Mouse (Mus musculus) liver, embryonic 16.5 days (tissue): ENCODE results near the gene Dpf2. TPM values are rescaled to one million over a fixed set of nuclear protein-coding genes. Genes with fewer than 3 reads are reported as not detected.

ENCODE experiments used
- ATAC-seq: fragments of 200-750 bp; cut with Nextera tagmentation; 2 replicates; pipeline ENCODE4 v1.8.0; 2017; ENCODE audit warnings: low read depth, mild to moderate bottlenecking, moderate number of reproducible peaks, moderate library complexity
- H3K27ac ChIP-seq: fragments of 300-500 bp; sonication (generic); 2 replicates; pipeline ENCODE4 v1.5.1; 2014; ENCODE audit warnings: mild to moderate bottlenecking, low read length
- H3K27me3 ChIP-seq: fragments of 300-500 bp; sonication (generic); 2 replicates; pipeline ENCODE4 v1.6.1; 2014; ENCODE audit warnings: low read depth, low read length, mixed read lengths; ENCODE audit not compliant: control insufficient read depth, insufficient read depth
- H3K36me3 ChIP-seq: fragments of 300-500 bp; sonication (generic); 2 replicates; pipeline ENCODE4 v1.6.1; 2014; ENCODE audit warnings: mild to moderate bottlenecking; ENCODE audit not compliant: control insufficient read depth, insufficient read depth
- H3K4me1 ChIP-seq: fragments of 300-500 bp; sonication (generic); 2 replicates; pipeline ENCODE4 v1.6.1; 2014; ENCODE audit warnings: low read depth, low read length, mixed read lengths; ENCODE audit not compliant: control insufficient read depth
- H3K4me2 ChIP-seq: fragments of 300-500 bp; sonication (generic); 2 replicates; pipeline ENCODE4 v1.6.1; 2014; ENCODE audit warnings: low read depth, low read length, mixed read lengths
- H3K4me3 ChIP-seq: fragments of 300-500 bp; sonication (generic); 2 replicates; pipeline ENCODE4 v1.5.1; 2014; ENCODE audit warnings: low read depth, mild to moderate bottlenecking, low read length
- H3K9ac ChIP-seq: fragments of 300-500 bp; sonication (generic); 2 replicates; pipeline ENCODE4 v1.6.1; 2014; ENCODE audit warnings: low read depth, low read length
- H3K9me3 ChIP-seq: fragments of 300-500 bp; sonication (generic); replicated peaks from 2 replicates; pipeline ENCODE4 v1.6.1; 2016; ENCODE audit warnings: low read length; ENCODE audit not compliant: control insufficient read depth
- WGBS: fragments of 180-500 bp; shearing (Covaris S2); extraction: QIAGEN DNeasy Blood & Tissue Kit; methylation state at CpG from one replicate; pipeline ENCODE4 v1.1.7; 2014; ENCODE audit not compliant: insufficient replicate concordance; 5-methylcytosine and 5-hydroxymethylcytosine counted together
- polyA plus RNA-seq: library from polyadenylated mRNA; unstranded; fragments of >200 nt; fragmentation: Nextera tagmentation; extraction: Ambion mirVana; gene quantifications from 2 replicates; pipeline ENCODE4 v1.2.1, GENCODE M21; 2015

Dpf2 gene
- polyA plus RNA-seq, 1 experiment from 2014 or later: 52.8 TPM

DNA sequence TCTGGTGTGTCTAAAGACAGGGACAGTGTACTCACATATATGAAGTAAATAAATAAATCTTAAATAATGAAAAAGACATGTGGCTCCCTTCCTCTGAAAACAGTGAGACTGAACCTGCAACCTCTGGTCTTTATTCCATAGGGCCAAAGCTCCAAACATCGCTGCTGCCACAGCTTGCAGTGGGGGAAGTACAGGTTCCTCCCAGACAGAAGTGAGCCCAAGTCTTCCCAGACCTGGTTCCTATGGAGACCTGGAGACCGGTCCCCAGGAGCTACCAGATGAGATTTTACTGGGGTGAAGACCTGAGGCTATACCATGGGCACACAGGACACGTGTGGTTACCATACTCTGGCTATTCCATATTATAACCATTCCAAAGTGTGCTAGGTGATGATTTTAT lies 62.0 kb downstream of the Dpf2 start:
- 81% methylated on average over 3 of the region's 3 CpGs for WGBS
- no peak overlapping the region for H3K4me3 ChIP-seq
- H3K4me2 ChIP-seq: no peak overlapping the region
- H3K27ac ChIP-seq: no peak overlapping the region
- H3K27me3 ChIP-seq: no peaks in the 10 kb centered on the region
- peaks cover 2% of the 10 kb centered on the region for H3K36me3 ChIP-seq
- no peak overlapping the region for H3K9ac ChIP-seq
- H3K9me3 ChIP-seq: no peaks in the 10 kb centered on the region
- peaks cover 58% of the 10 kb centered on the region for H3K4me1 ChIP-seq
- ATAC-seq: no peak

DNA sequence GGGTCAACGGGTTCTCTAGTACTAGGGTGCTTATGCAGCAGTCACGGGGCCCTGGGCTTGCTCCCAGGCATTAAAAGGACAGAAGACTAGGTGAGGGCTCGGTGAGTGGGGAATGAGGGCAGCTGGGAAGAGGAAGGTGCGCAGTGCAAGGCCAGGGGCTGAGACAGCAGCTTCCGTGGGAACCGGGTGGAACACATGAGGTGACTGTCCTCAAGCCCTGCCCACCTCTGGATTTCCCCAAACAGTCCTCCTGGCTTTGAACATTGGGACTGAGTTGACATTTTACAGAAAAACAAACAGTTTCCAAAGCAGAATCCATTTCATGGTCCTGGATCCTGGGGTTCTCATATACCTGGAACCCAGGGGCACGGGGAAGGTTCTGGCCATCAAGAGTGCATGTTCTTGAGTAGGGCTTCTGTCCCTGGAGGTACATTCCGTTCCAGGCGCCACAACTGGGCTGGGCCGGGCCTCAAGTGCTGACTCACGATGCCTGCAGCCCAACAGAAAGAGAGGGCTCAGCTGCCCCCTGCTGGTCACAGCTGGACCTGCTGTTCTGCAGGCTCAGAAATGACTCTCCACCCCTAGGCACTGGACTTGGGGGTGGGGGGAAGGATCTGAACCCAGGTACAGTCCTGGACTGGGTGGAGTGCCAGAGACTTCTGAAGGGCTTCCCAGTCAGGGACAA lies 62.8 kb downstream of the Dpf2 start:
- 13% methylated on average over 11 of the region's 11 CpGs for WGBS
- Histone ChIP-seq H3K4me2 (peak overlapping the region; percentile 76), H3K27ac (peak overlapping the region; percentile 99), H3K36me3 (no peaks in the 10 kb centered on the region), H3K4me1 (peaks cover 63% of the 10 kb centered on the region), H3K4me3 (peak overlapping the region; percentile 25), H3K9me3 (no peaks in the 10 kb centered on the region), H3K9ac (peak overlapping the region; percentile 60), H3K27me3 (no peaks in the 10 kb centered on the region)
- peak; percentile 28 for ATAC-seq

DNA sequence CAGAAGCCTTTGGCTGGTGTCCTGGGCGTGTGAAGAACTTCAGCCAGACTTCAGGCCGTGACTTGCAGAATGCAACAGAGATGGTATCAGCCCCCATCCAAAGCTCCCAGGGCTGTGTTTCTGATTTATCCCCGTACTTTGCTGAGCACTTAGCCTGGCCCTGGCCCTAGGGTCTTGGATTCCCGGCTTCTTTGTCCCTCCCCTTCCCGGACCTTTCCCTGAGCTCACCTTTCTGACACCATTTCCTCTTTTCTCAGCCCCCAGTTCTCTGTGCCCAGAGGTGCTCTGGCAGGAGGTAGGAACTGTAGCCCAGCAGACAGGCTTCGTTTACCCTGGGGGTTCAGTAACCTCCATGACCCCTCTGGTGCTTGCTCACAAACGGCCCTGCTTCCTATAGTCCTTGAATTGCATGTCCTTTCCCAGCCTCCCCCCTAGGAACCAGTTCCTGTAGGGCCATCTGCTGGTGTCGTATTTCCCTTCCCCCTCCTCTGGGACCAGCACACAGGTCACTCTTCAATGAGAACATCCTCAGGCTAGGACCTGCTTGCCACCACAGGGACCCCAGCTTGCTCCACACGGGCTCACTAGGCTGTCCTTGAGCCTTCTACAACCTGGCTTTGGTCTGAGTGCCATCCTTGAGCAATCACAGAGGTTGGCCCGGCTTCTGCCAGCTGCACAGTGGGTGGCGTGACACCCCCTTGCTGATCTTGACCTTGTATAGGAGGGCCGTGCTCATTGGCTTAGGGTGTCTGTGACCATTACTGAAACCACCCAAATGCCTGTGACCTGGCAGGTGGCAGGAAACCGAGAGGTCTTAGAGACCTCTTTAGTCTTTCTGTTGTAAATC lies 63.8 kb downstream of the Dpf2 start:
- H3K27me3 ChIP-seq: no peaks in the 10 kb centered on the region
- peaks cover 73% of the 10 kb centered on the region for H3K4me1 ChIP-seq
- H3K27ac ChIP-seq: peak overlapping the region; percentile 99
- peak overlapping the region; percentile 67 for H3K4me3 ChIP-seq
- H3K36me3 ChIP-seq: no peaks in the 10 kb centered on the region
- WGBS: 20% methylated on average over 13 of the region's 13 CpGs
- H3K4me2 ChIP-seq: peak overlapping the region; percentile 76
- H3K9ac ChIP-seq: peak overlapping the region; percentile 60
- peak; percentile 10; the same call in 1 of the 2 replicates for ATAC-seq
- H3K9me3 ChIP-seq: no peaks in the 10 kb centered on the region

DNA sequence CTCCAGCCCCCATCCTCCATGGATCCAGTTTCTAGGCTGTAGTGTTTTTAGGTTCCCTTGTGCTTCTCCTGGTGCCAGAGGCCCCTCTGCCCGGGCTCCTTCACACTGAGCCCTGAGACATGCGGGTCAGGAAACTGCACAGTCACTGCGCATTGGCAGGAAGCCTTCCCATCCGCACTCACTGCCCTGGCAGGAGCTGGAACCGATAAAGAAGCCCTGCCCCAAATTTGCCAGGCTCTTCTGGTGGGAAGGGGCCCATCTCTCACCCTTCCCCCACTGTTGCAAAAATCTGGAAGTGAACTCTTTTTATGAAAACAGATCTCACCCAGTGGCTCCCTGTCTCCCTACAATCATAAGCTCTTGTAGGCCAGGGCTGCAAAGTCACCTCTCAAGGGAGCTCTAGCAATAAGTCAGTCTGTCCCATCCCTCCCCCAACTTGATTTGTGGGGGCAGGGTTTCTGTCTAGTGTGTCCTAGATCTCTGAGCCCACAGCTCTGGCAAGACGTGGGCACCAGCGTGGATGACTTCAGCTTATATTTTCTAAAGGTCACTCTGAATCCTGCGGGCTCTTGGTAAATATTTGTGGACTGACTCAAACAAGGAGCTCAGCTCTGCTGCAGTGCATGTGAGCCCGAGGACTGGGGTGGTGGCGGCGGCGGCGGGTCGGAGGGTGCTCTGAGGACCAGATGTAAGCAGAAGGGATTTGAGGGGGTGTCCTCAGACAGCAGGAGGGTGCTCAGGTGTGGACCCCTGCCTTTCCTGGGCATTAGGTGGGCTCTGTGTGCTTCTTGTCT lies 64.6 kb downstream of the Dpf2 start:
- Histone ChIP-seq H3K27ac (peak overlapping the region; percentile 99), H3K4me2 (peak overlapping the region; percentile 76), H3K36me3 (no peaks in the 10 kb centered on the region), H3K9ac (peak overlapping the region; percentile 60), H3K9me3 (no peaks in the 10 kb centered on the region), H3K27me3 (no peaks in the 10 kb centered on the region), H3K4me1 (peaks cover 81% of the 10 kb centered on the region), H3K4me3 (peak overlapping the region; percentile 67)
- peak; percentile 62 for ATAC-seq
- WGBS: 20% methylated on average over 14 of the region's 14 CpGs

DNA sequence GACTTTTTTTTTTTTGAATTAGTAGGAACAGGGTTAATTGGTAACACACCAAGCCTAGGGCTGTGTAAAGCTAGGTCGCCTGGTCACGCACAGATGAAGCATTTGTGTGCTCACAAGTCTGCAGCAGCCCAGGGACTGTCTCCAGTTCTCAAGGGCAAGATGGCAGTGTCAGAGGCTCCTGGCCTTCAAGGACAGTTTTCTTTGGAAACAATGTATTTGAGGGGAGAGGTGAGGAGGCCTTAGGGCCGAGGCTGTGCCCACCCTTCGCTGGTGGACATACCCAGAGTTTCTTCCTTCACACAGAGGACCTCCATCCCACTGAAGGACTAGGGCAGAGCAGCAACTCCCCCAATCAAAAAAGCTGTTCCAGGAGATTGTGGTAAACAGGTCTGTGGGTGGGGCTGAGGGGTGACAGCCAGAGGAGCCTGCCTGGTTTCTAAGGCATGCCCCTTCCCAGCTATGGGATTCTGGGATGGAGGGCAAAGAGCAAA lies 65.5 kb downstream of the Dpf2 start:
- Histone ChIP-seq H3K27me3 (no peaks in the 10 kb centered on the region), H3K36me3 (no peaks in the 10 kb centered on the region), H3K4me2 (peak overlapping the region; percentile 76), H3K4me1 (peaks cover 90% of the 10 kb centered on the region), H3K9ac (peak overlapping the region; percentile 60), H3K9me3 (no peaks in the 10 kb centered on the region), H3K27ac (peak overlapping the region; percentile 99), H3K4me3 (peak overlapping the region; percentile 67)
- ATAC-seq: no peak
- WGBS: 39% methylated on average over 4 of the region's 4 CpGs

DNA sequence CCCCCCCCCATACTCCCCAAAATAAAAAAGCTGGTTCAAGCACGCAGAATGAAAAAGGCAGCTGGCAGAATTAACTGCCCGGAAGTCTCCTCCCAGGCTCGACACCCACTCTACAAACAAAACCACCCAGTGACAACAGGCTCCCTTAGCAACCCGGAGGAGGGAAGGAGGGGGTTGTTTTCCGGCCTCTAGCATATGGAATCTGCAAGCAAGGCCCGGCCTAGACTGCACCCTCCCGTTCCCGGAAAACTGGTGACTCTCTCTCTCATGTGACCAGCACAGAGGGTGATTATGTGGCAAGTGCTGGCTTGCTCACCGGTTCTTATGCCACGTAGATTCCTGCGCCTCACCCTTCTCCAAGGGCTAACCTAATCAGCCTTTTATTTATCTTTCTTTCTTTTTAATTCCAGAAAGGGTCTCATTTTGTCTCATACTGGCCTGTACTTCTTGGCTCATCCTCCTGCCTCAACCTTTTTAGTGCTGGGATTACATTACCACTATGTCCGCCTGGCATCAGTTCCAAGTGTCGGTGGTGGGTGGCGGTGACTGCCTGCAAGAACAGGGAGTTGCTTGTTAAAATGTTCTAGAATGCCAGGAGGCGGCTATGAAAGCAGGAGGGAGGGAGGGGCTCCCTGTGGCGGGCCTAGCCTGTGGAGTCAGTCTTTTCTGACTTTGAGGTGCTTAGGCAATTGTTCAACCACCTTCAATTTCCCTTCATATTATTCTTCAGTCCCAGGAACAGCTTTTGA lies 66.1 kb downstream of the Dpf2 start:
- H3K27ac ChIP-seq: peak overlapping the region; percentile 99
- H3K4me3 ChIP-seq: peak overlapping the region; percentile 67
- no peaks in the 10 kb centered on the region for H3K27me3 ChIP-seq
- H3K4me1 ChIP-seq: peaks cover 91% of the 10 kb centered on the region
- H3K9me3 ChIP-seq: no peaks in the 10 kb centered on the region
- peak overlapping the region; percentile 60 for H3K9ac ChIP-seq
- H3K4me2 ChIP-seq: peak overlapping the region; percentile 76
- ATAC-seq: peak; percentile 47
- H3K36me3 ChIP-seq: no peaks in the 10 kb centered on the region
- WGBS: 8% methylated on average over 16 of the region's 16 CpGs

Other genes with a start within 250 kb of the Dpf2 start
- gene Sipa1, start 249.3 kb downstream of the Dpf2 start, polyA plus RNA-seq: 19.7 and 22.3 TPM in 2 replicates
- gene Map3k11, start 224.3 kb downstream of the Dpf2 start, polyA plus RNA-seq: 12.9 and 15.2 TPM in 2 replicates
- 8.2 and 9.7 TPM in 2 replicates for gene Pcnx3, start 224.1 kb downstream of the Dpf2 start, polyA plus RNA-seq
- 0.14 TPM in 2 replicates for gene Kcnk7, start 208.6 kb downstream of the Dpf2 start, polyA plus RNA-seq
- gene Ehbp1l1, start 186.7 kb downstream of the Dpf2 start, polyA plus RNA-seq: 104 and 105 TPM in 2 replicates
- gene Fam89b, start 183.4 kb downstream of the Dpf2 start, polyA plus RNA-seq: 29.7 and 32.5 TPM in 2 replicates
- 0.74 and 4.6 TPM in 2 replicates for gene Ltbp3, start 172.1 kb downstream of the Dpf2 start, polyA plus RNA-seq
- gene Scyl1, start 141.6 kb downstream of the Dpf2 start, polyA plus RNA-seq: 19.3 and 21.5 TPM in 2 replicates
- 13.9 and 14.0 TPM in 2 replicates for gene Frmd8, start 37.7 kb downstream of the Dpf2 start, polyA plus RNA-seq
- gene Slc25a45, start 35.2 kb downstream of the Dpf2 start, polyA plus RNA-seq: 6.3 and 6.9 TPM in 2 replicates
- gene Tigd3, start 18.9 kb downstream of the Dpf2 start, polyA plus RNA-seq: 2.3 and 2.6 TPM in 2 replicates
- 2.9 and 3.6 TPM in 2 replicates for gene Cdc42ep2, start 11.8 kb upstream of the Dpf2 start, polyA plus RNA-seq
- 47.2 and 48.6 TPM in 2 replicates for gene Pola2, start 51.2 kb upstream of the Dpf2 start, polyA plus RNA-seq
- 0.06 TPM in 2 replicates for gene Slc22a20, start 73.1 kb upstream of the Dpf2 start, polyA plus RNA-seq
- gene Capn1, start 102.9 kb upstream of the Dpf2 start, polyA plus RNA-seq: 22.2 and 23.4 TPM in 2 replicates
- 14.4 and 19.0 TPM in 2 replicates for gene Syvn1, start 133.6 kb upstream of the Dpf2 start, polyA plus RNA-seq
- gene Mrpl49, start 144.8 kb upstream of the Dpf2 start, polyA plus RNA-seq: 37.4 and 38.5 TPM in 2 replicates
- gene Fau, start 144.8 kb upstream of the Dpf2 start, polyA plus RNA-seq: 440 and 454 TPM in 2 replicates
- 15.3 and 17.7 TPM in 2 replicates for gene Znhit2, start 148.2 kb upstream of the Dpf2 start, polyA plus RNA-seq
- 48.0 and 53.7 TPM in 2 replicates for gene Tm7sf2, start 155.4 kb upstream of the Dpf2 start, polyA plus RNA-seq
- 27.8 and 28.9 TPM in 2 replicates for gene Vps51, start 164.2 kb upstream of the Dpf2 start, polyA plus RNA-seq
- gene Tmem262, start 167.0 kb upstream of the Dpf2 start, polyA plus RNA-seq: not detected in 2 replicates
- 0.38 and 0.41 TPM in 2 replicates for gene Gm28374, start 169.2 kb upstream of the Dpf2 start, polyA plus RNA-seq
- gene Zfpl1, start 171.9 kb upstream of the Dpf2 start, polyA plus RNA-seq: 19.2 and 21.8 TPM in 2 replicates
- gene Cdca5, start 172.0 kb upstream of the Dpf2 start, polyA plus RNA-seq: 28.9 and 32.5 TPM in 2 replicates
- 0.20 and 0.48 TPM in 2 replicates for gene AC131692.1, start 181.4 kb upstream of the Dpf2 start, polyA plus RNA-seq
- gene Naaladl1, start 192.8 kb upstream of the Dpf2 start, polyA plus RNA-seq: 2.5 TPM in 2 replicates
- 16.5 and 16.8 TPM in 2 replicates for gene Sac3d1, start 205.6 kb upstream of the Dpf2 start, polyA plus RNA-seq
- 54.8 and 61.2 TPM in 2 replicates for gene Snx15, start 215.3 kb upstream of the Dpf2 start, polyA plus RNA-seq
- gene Batf2, start 228.0 kb upstream of the Dpf2 start, polyA plus RNA-seq: 0.09 and 0.66 TPM in 2 replicates
- gene Arl2, start 228.5 kb upstream of the Dpf2 start, polyA plus RNA-seq: 23.5 and 25.1 TPM in 2 replicates